Mouse (Mus musculus): ENCODE measurements around the gene Msh3.

The Msh3 gene

GRCm38 (mm10) chr13:92330621-92331020 lies 24.2 kb downstream of the Msh3 start:
- no peak for DNase-seq (ENCODE audit: low spot score)

GRCm38 (mm10) chr13:92328000-92328399 lies 26.8 kb downstream of the Msh3 start:
- no peak for DNase-seq (ENCODE audit: low spot score)

GRCm38 (mm10) chr13:92326030-92326429 lies 28.8 kb downstream of the Msh3 start:
- DNase-seq (ENCODE audit: low spot score) = no peak

- DNase-seq (ENCODE audit: low spot score) = no peak
These were observed 34.0 kb downstream of the Msh3 start for GRCm38 (mm10) chr13:92320770-92321169.

- no peak for DNase-seq (ENCODE audit: low spot score)
These were observed 40.2 kb downstream of the Msh3 start for GRCm38 (mm10) chr13:92314613-92315012.

- DNase-seq (ENCODE audit: low spot score) = no peak
These were observed 49.1 kb downstream of the Msh3 start, which contains the start of gene Gm20379 for GRCm38 (mm10) chr13:92305680-92306079. Gene Gm20379, plus strand, starts transcription at chr13:92305980.

GRCm38 (mm10) chr13:92304291-92304690 lies 50.5 kb downstream of the Msh3 start:
- no peak for DNase-seq (ENCODE audit: low spot score)

- DNase-seq (ENCODE audit: low spot score) = no peak
These were observed 51.5 kb downstream of the Msh3 start for GRCm38 (mm10) chr13:92303062-92303948.

GRCm38 (mm10) chr13:92302466-92302865 lies 52.3 kb downstream of the Msh3 start:
- DNase-seq (ENCODE audit: low spot score) = no peak

- no peak for DNase-seq (ENCODE audit: low spot score)
These were observed 53.0 kb downstream of the Msh3 start for GRCm38 (mm10) chr13:92301754-92302153.

GRCm38 (mm10) chr13:92299522-92299921 lies 55.3 kb downstream of the Msh3 start:
- no peak for DNase-seq (ENCODE audit: low spot score)

GRCm38 (mm10) chr13:92297021-92297420 lies 57.8 kb downstream of the Msh3 start:
- no peak for DNase-seq (ENCODE audit: low spot score)

- DNase-seq (ENCODE audit: low spot score) = no peak
These were observed 58.3 kb downstream of the Msh3 start for GRCm38 (mm10) chr13:92296490-92296889.

GRCm38 (mm10) chr13:92293883-92294282 lies 60.9 kb downstream of the Msh3 start:
- no peak for DNase-seq (ENCODE audit: low spot score)

GRCm38 (mm10) chr13:92291605-92292004 lies 63.2 kb downstream of the Msh3 start:
- DNase-seq (ENCODE audit: low spot score) = no peak

- no peak for DNase-seq (ENCODE audit: low spot score)
These were observed 77.8 kb downstream of the Msh3 start for GRCm38 (mm10) chr13:92277027-92277426.

- DNase-seq (ENCODE audit: low spot score) = no peak
These were observed 79.5 kb downstream of the Msh3 start for GRCm38 (mm10) chr13:92275292-92275691.

- DNase-seq (ENCODE audit: low spot score) = no peak
These were observed 80.3 kb downstream of the Msh3 start for GRCm38 (mm10) chr13:92274274-92275198.

- DNase-seq (ENCODE audit: low spot score) = no peak
These were observed 87.7 kb downstream of the Msh3 start for GRCm38 (mm10) chr13:92267076-92267475.

- DNase-seq (ENCODE audit: low spot score) = no peak
These were observed 91.2 kb downstream of the Msh3 start for GRCm38 (mm10) chr13:92263566-92263965.

GRCm38 (mm10) chr13:92261329-92261728 lies 93.5 kb downstream of the Msh3 start:
- no peak for DNase-seq (ENCODE audit: low spot score)

GRCm38 (mm10) chr13:92255480-92255879 lies 99.3 kb downstream of the Msh3 start:
- no peak for DNase-seq (ENCODE audit: low spot score)

GRCm38 (mm10) chr13:92253850-92254249 lies 101.0 kb downstream of the Msh3 start:
- DNase-seq (ENCODE audit: low spot score) = no peak

Measured in testis, postnatal 14 days (tissue).